Mouse (Mus musculus) spleen, adult 2 months (tissue): ENCODE measurements around the gene Ovca2. TPM values are rescaled to one million over a fixed set of nuclear protein-coding genes. Genes with fewer than 3 reads are reported as not detected.

Source experiments
- DNase-seq, 2 experiments: peaks; one replicate each; pipeline versions ENCODE4 v3.0.0 to v3.0.0-alpha.2; 2012 to 2021; ENCODE audit warnings: low spot score in 2 of 2, low read depth in 1 of 2
- H3K27ac ChIP-seq: fragments of 200-500 bp; 2 replicates; pipeline ENCODE4 v1.5.1; 2012; ENCODE audit warnings: low read length, inconsistent platforms; ENCODE audit not compliant: insufficient read depth
- H3K27me3 ChIP-seq: fragments of 200-500 bp; 2 replicates; pipeline ENCODE4 v1.6.1; 2012; ENCODE audit warnings: mild to moderate bottlenecking, moderate library complexity, low read length, inconsistent platforms; ENCODE audit not compliant: control insufficient read depth, insufficient read depth
- H3K36me3 ChIP-seq: fragments of 200-500 bp; 2 replicates; pipeline ENCODE4 v1.6.1; 2012; ENCODE audit warnings: mild to moderate bottlenecking, low read length, inconsistent platforms; ENCODE audit not compliant: control insufficient read depth, insufficient read depth
- H3K4me1 ChIP-seq: fragments of 200-500 bp; 2 replicates; pipeline ENCODE4 v1.6.1; 2011; ENCODE audit warnings: inconsistent platforms; ENCODE audit not compliant: control insufficient read depth, insufficient read depth, insufficient read length
- H3K4me3 ChIP-seq: fragments of 200-500 bp; 2 replicates; pipeline ENCODE4 v1.5.1; 2011; ENCODE audit warnings: mild to moderate bottlenecking, inconsistent platforms; ENCODE audit not compliant: insufficient read depth, insufficient read length; ENCODE audit errors: extremely low read depth
- CTCF ChIP-seq: fragments of 200-500 bp; IDR thresholded peaks from 2 replicates; pipeline ENCODE4 v1.5.1; 2011; ENCODE audit warnings: mild to moderate bottlenecking, inconsistent platforms; ENCODE audit not compliant: insufficient read depth, insufficient read length, insufficient replicate concordance; ENCODE audit errors: extremely low read depth
- POLR2A ChIP-seq: fragments of 200-500 bp; IDR thresholded peaks from 2 replicates; pipeline ENCODE4 v1.6.1; 2011; ENCODE audit warnings: low read depth, low read length, inconsistent platforms
- whole genome bisulfite sequencing: fragments of 180-500 bp; shearing (Covaris S2); methylation state at CpG from one replicate; pipeline ENCODE4 v1.1.7; 2018; 5-methylcytosine and 5-hydroxymethylcytosine counted together
- polyA plus RNA-seq: library from polyadenylated mRNA; depleted of rRNA; stranded (reverse); fragments of >200 nt; gene quantifications from 2 replicates; pipeline ENCODE4 v1.2.3, GENCODE M21; 2012

Gene Ovca2
- polyA plus RNA-seq, 1 experiment, result 17.2 TPM

GRCm38 (mm10) chr11:75196131-75196530 lies 17.5 kb upstream of the Ovca2 start:
- peaks cover 13% of the 10 kb centered on the region for H3K27me3 ChIP-seq
- TF ChIP-seq POLR2A (no peak), CTCF (no peak)
- no peak for DNase-seq
- H3K4me1 ChIP-seq, result peaks cover 13% of the 10 kb centered on the region
- H3K36me3 ChIP-seq, result no peaks in the 10 kb centered on the region
- H3K27ac ChIP-seq, result no peak overlapping the region
- 73% methylated on average over 6 of the region's 6 CpGs for WGBS
- no peak overlapping the region for H3K4me3 ChIP-seq

- 2% methylated on average over 39 of the region's 39 CpGs for WGBS
- Histone ChIP-seq H3K36me3 (no peaks in the 10 kb centered on the region), H3K4me3 (peak overlapping the region; percentile 64), H3K27me3 (peaks cover 13% of the 10 kb centered on the region), H3K4me1 (peaks cover 13% of the 10 kb centered on the region), H3K27ac (no peak overlapping the region)
- DNase-seq, result peak in 1 of 2 experiments; percentile 47
- TF ChIP-seq CTCF (0 out of 2 replicates have a peak, but pooled peaks have one; percentile 5), POLR2A (no peak)
Observed at GRCm38 (mm10) chr11:75194850-75195461, 16.3 kb upstream of the Ovca2 start.

- WGBS, result 1% methylated on average over 52 of the region's 52 CpGs
- Histone ChIP-seq H3K27ac (peak overlapping the region; percentile 28), H3K4me3 (peak overlapping the region; percentile 64), H3K4me1 (peaks cover 16% of the 10 kb centered on the region), H3K36me3 (no peaks in the 10 kb centered on the region), H3K27me3 (peaks cover 13% of the 10 kb centered on the region)
- DNase-seq, result no peak
- TF ChIP-seq CTCF, result no peak
- no peak for TF ChIP-seq POLR2A
Observed at GRCm38 (mm10) chr11:75194121-75194849, 15.7 kb upstream of the Ovca2 start.

GRCm38 (mm10) chr11:75193256-75194071 lies 14.8 kb upstream of the Ovca2 start, which contains the start of gene Rtn4rl1:
Gene Rtn4rl1, plus strand, starts transcription at chr11:75193783.
- H3K27ac ChIP-seq, result peak within 1 kb of the TSS; percentile 28
- peaks cover 13% of the 10 kb centered on the region for H3K27me3 ChIP-seq
- DNase-seq, result peak; percentile 35 to 66
- WGBS, result under 1% methylated on average over 82 of the region's 84 CpGs
- no peaks in the 10 kb centered on the region for H3K36me3 ChIP-seq
- peak within 1 kb of the TSS; percentile 64 for H3K4me3 ChIP-seq
- H3K4me1 ChIP-seq, result peaks cover 13% of the 10 kb centered on the region
- TF ChIP-seq POLR2A, result no peak
- TF ChIP-seq CTCF, result no peak

- H3K27me3 ChIP-seq, result peaks cover 13% of the 10 kb centered on the region
- peak; percentile 40 to 67 for DNase-seq
- H3K4me1 ChIP-seq, result peaks cover 13% of the 10 kb centered on the region
- H3K36me3 ChIP-seq, result no peaks in the 10 kb centered on the region
- TF ChIP-seq CTCF (peak; percentile 54; the same call in 1 of the 2 replicates), POLR2A (no peak)
- 28% methylated on average over 13 of the region's 13 CpGs for WGBS
- no peak overlapping the region for H3K27ac ChIP-seq
- H3K4me3 ChIP-seq, result peak overlapping the region; percentile 64
Observed at GRCm38 (mm10) chr11:75192336-75193214, 13.9 kb upstream of the Ovca2 start.

- H3K4me1 ChIP-seq, result peaks cover 13% of the 10 kb centered on the region
- H3K4me3 ChIP-seq, result no peak overlapping the region
- no peaks in the 10 kb centered on the region for H3K36me3 ChIP-seq
- no peak overlapping the region for H3K27ac ChIP-seq
- no peak for TF ChIP-seq CTCF
- TF ChIP-seq POLR2A, result no peak
- peaks cover 13% of the 10 kb centered on the region for H3K27me3 ChIP-seq
- 82% methylated on average over 6 of the region's 6 CpGs for WGBS
- no peak for DNase-seq
Observed at GRCm38 (mm10) chr11:75191841-75192240, 13.2 kb upstream of the Ovca2 start.
